Mouse (Mus musculus) right cerebral cortex, postnatal 25 days (tissue): ENCODE data around the gene Ebp.

ENCODE experiments used
- DNase-seq: peaks from one replicate; pipeline ENCODE4 v3.0.0; 2022

The Ebp gene

DNA sequence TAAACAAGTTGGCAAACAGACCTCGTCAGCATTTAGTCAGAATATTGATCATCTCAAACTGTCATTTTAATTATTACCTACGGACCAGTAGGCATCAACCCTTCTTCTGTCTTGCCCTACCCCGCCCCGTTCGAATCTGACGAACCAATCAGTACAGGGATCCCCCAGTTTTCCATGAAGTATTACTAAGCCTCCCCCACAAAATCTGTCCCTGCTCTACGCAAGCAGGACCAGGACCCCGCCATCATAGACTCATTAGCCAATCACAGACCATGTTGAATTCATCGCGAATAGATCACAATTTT, at the start of gene Ebp:
TSS of gene Ebp (minus strand) at position 94 of the 305 bp plus-strand sequence.
- peak; percentile 10 for DNase-seq

DNA sequence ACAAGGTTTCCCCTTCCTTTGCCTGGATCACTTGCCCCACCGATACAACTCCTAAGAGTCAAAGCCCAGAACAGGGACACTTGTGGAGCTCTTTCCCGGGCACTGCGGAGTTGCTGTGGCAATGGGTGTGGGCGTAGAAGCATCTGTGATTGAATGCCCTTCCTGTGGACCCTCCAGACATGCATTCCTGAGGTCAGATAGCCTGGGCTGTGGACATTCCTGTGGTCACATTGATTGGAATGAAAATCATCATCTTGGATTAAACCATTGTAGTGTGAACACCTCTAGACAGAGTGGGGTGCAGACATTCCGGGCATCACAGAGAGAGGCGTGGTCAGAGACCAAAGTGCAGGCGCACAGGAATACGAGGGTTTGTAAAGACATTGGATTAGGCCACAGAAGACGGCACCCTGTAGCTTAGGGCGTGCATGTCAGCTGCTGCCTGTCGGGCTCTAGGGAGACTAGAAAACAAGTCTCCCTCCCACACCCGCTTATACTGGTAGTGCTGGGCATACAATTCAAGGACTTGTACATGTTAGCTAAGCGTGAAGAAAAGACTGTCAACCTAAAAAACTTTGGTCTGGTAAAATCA, 45.6 kb upstream of the Ebp start:
- no peak for DNase-seq

DNA sequence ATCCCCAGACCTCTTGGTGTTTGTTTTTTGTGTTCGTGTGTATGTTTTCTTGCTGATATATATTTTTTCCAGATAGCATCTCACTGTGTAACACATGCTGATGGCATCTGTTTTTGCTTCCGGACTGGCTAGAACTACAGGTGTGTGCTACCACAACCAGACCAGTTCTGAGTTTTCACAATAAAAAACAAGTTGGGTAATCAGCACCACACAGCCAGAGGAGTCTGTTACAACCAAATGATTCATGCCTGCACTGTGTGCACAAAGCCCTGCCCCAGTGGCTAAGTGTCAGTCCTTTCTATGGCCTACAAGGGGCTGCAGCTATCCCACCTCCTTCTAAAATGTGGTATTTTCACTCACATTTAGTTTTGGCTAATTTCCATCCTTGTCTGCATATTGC, 43.4 kb upstream of the Ebp start:
- DNase-seq = no peak

DNA sequence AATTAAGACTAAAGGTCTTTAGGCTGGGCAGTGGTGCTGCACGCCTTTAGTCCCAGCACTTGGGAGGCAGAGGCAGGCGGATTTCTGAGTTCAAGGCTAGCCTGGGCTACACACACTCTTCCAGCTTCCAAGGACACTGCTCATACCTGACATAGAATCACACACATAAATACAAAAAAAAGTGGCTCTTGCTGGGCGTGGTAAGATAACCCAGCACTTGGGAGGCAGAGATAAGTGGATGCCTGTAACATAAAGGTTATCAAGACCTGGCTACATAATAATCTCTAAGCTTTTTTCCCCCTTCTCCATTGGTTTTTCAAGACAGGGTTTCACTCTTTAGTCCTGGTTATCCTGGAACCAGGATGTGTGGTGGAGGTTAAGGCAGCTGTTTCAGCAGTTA, 40.3 kb upstream of the Ebp start:
- no peak for DNase-seq

DNA sequence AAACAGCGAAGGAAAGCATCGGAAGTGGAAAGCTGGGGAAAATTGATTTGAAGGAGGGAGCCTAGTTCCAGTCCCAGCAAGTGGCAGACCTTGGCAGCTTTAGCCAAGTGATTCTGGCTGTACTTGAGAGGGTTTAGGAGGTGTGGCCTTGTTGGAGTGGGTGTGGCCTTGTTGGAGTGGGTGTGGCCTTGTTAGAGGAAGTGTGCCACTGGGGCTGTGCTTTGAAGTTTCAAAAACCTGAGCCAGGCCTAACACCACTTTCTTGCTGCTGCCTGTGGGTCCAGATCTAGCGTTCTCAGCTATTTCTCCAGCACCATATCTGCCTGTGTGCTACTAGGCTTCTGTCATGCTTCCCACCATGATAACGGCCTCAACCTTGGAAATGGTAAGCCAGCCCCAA, 37.0 kb upstream of the Ebp start:
- DNase-seq = no peak

DNA sequence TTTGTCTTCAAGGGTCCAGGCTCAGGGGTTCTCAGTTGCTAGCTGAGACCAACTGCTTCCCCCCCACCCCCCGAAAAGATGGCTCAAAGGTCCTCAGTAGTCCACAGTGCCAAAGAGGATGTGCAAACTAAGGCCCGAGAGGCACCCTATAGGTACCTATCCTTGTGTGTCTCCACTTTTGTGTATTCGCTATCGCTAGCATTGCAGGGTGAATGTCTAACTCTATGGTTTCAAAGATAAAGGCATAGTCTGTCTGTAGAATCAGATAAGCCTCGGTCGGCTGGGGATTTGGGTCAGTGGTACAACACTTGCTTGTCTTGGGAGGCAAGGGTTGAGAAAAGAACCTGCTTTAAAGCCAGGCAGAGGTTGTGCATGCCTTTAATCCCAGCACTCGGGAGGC, 30.2 kb upstream of the Ebp start:
- no peak for DNase-seq

DNA sequence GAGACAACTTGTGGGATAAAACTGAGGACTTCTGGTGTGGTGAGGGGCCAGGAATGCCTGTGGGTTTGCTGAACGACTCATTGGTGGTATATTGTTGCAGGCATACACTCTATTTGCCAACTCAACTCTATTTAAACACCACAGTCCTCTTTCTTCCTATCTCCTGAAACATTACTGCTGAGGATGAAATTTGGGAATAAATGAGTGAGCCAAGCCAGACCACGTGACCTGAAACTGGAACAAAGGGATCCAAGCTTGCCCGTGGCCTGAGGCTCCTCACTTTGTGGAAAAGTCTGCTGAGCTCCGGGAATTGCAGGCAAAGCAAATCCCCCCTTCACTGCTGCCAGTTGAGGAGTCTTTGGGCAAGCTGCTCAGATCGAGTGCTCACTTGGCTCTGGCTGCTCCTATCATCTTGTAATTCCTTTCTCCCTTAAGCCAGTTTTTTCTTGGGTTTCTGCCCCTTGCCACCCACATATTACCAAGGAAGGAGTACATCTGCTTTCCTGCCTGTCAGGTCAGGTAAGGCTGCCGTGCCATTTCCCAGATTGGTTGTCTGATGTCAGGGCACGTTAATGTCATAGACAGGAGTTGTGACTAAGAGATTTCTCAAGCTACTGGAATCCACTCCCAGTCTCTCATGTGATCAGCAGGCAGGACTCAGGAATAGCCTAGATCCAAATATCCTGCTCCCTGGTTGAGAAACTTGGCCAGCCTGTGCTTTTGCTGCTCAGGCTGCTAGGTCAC, 29.5 kb upstream of the Ebp start:
- peak; percentile 31 for DNase-seq

DNA sequence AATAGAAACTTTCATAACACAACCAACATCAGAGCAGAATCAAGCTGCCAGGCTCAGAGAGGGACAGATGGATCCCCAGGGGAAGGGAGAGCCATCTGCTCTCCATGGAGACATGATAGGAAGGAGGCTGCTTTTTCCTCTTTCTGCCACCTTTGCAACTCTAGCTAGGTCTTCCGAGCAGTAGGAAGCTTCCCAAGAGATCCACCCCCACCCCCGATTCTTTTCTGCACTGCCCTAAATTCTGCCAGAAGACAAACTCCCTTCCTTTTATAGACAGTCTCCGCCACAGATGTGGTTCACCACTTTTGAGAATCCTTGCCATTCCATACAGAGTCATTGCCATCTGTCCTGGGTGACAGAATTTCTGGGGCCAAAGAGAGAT, 29.0 kb upstream of the Ebp start:
- DNase-seq = peak; percentile 44

DNA sequence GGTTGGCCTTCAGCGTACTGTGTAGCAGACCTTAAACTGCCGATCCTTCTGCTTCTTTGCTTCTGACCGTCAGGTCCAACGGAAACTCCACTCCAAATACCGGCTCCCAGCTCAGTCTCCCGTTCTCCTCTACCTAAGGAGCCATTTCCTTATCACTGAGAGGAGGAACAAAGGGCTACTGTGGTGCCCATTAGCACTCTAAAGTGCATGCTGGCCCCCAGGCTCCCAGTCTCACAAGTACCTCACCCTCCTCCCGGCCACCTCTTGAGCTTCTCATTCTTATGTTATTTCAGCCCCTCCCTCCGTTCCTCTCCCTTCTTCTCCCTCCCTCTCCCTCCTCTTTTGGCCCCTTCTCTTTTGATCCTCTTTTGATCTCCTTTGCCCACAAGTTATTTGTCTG, 26.3 kb upstream of the Ebp start:
- DNase-seq = no peak

DNA sequence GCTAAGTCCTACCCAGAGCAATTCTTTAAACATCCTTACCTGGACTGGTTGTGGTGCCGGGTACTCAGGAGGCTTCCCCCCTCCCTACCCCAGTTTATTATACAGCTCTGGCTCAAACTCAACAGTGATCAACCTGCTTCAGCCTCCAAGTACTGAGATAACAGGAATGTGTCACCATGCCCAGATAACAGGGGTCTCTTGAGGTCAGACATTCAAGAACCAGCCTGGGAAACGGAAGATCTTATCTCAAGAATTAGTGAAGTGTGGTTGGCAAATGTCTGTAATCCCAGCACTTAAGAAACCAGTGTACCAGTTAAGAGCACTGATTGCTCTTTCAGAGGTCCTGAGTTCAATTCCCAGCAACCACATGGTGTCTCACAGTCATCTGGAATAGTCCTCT, 24.8 kb upstream of the Ebp start:
- no peak for DNase-seq

DNA sequence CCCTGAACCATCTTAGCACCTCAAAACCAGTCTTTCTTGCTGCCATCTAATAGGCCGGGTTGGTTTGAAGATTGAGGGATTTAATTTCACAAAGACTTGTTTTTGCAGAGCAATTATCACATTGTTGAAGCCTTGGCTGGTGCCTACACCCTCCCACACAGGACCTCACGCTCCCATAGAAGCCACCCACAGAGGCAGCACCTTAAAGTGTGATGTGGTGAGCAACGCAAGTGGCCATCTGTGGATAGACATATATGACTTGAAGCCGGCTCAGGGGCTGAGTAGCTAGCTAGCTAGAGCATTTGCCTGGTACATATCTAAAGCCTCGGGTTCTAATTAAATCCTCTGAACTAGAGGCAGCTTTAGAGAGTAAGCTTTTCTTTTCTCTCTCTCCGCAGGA, 24.1 kb upstream of the Ebp start:
- DNase-seq = peak; percentile 18

DNA sequence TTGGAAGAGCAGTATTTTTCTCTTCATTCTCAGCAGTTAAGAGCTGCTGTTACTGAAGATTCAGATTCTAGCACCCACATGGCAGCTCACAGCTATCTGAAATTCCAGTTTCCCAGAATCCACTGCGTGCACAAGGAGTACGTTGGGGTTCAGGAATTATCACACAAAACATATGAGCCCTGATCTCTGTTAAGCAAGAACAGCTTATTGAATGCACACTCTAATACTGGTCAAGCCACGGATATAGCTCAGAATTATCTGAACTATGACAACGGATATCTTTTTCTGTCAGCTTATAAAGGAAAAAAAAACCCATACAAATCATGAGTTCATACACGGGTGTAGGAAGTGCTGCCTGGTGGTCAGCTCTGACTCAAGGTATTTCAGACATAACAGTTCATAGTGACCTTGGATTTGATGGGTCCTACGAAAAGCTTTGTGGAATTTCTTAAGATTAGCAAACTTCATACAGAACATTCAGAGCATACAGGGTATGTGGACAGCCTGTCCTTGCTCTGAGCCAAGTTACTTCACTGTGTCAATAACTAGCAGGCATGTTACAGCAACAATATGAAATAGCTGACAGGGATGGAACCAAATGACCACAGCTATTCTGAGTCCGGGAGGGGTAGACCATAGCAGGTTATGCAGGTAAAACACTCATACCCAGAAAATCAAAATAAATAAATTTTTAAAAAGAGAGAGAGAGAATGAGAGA, 18.3 kb upstream of the Ebp start:
- no peak for DNase-seq

DNA sequence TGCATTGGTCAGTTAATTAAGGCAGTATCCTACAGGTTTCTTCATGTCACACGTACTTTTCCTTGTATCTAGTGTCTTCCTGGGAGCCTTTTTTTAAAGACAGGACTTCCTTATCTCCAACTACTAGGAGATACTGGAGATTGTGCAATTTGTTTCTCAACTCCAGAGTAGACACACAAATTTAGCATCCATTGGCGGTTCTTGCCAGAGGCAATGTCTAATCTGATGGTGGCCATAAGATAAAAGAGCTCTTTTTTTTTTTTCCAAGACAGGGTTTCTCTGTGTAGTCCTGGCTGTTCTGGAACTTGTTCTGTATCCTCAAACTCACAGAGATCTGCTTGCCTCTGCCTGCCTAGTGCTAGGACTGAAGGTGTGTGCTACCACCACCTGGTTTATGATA, 16.4 kb upstream of the Ebp start:
- DNase-seq = no peak

DNA sequence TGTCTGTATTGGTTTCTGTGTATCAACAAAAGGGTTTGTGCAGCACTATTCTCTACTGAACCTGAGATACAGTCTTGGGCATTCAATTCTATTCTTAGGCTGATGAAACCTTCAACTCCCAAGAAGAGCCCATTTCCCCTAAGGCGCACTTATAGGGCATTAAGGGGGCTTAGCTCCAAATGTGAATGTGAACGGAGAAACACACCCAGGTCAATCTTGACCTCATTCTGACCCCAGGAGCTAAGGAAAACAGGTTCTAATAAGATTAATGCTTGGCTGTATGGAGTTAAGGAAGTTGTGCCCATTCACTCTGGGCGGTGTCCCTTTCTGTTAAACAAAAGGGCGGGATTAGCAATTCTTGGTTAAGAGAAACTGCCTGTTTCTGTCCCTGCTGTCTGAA, 13.9 kb upstream of the Ebp start:
- no peak for DNase-seq

DNA sequence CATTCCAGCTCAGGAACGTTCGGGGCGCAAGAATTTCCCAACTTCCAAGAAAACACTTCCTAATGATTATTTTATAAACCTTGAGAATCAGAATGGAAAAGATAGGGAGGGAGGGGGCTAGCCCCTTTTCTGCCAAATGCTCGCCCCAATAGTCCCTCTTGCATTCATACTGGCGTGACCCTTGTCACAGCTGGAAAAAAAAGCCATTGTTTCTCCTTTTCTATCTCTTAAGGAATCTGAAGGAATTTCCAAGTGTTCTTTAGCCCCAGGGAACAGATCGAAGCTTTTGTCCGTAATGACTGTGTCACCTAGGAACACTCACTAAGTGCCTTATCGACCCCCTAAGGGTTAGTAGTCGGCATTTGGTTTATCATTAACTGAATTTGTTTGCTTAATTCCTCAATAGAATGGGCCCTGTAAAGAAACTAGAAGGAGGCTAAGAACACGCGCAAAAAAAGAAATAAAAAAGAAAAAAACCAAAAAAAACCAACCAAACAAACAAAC, 13.4 kb upstream of the Ebp start:
- DNase-seq = no peak

DNA sequence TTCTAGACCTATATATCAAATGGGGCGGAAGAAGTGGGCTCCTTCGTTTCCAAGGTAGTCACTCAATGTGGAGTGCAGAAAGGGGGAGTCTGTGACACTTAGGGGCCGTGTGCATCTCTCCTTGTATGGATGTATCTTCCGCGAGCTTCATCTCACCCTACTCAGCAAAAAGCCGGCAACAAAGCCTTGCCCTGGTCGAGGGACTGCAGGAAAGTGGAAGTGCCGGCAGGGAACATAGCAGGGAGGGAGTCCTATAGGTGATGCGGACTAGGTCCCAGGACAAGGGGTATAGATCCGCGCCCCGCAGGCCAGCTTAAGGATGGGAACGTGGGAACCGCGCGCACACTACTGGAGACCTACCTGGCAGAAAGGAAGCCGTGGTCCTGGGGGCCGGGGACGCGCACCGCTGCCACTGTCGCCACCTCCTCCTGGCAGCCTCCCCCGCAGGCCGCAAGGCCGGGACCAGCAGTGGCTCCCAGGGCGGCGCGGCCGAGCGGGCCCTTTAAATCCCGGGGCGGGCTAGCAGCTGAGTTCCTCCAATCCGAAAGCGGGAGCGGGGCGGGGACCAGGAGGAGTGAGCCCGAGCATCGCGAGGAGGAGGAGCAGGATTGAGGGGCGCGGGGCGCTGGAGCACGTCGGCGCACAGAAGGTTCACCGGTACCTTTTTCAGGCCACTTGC, 12.8 kb upstream of the Ebp start, which contains the start of gene Porcn:
TSS of gene Porcn (minus strand) at position 511 of the 679 bp plus-strand sequence.
- peak; percentile 84 for DNase-seq

DNA sequence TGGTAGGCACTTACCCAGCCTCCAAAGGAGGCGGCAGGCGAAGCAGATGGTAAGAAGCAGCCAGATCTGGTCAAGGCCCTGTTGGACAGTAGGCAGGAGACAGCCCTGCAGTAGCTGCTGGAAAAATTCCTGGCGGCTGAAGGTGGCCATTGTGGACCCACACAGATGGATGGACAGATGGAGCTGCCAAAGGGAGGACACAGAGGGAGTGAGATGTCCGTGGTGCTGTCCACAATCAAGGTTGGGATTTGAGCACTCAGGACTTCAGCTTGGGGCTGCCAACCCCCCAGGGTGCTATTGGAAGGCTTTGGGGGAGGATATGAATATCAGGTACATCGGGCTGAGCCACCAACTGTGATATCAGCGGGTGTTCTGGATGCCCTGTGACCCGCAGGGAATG, 12.2 kb upstream of the Ebp start:
- no peak for DNase-seq

DNA sequence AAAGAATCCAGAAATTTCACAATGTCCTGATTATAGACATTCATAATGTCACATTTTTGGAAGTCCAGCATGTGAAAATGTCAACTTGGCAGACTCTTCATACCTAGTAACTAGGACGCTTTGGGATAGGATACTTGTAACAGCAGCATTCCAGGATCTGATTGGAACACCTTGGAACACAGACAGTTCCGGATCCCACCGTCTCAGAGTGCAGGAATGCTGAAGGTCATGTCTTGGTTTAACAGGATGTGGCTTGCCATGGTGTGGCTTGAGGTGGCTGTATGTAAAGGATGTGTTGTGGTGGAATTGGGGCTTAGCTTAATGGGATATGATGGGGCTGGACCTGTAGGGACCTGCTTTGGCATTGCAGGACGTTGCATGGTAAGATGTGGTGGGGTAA, 11.8 kb upstream of the Ebp start:
- no peak for DNase-seq

DNA sequence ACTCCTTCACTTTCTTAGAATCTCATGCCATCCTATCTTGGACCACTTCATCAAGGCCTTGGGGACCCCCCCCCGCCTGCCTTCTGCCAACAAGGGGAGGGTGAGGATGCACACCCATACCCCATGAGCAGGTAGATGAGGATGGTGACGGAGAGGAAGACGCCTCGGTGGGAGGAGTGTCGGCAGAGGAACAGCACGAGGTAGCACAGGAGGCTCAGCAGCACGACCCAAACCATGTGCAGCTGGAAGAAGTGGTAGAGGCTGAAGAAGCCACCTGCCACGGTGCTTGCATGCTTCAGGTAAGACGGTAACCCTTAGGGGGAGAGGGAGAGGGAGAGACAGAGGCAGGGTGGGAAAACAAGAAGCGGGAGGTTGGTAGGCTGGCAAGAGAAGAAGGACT, 10.8 kb upstream of the Ebp start:
- no peak for DNase-seq

DNA sequence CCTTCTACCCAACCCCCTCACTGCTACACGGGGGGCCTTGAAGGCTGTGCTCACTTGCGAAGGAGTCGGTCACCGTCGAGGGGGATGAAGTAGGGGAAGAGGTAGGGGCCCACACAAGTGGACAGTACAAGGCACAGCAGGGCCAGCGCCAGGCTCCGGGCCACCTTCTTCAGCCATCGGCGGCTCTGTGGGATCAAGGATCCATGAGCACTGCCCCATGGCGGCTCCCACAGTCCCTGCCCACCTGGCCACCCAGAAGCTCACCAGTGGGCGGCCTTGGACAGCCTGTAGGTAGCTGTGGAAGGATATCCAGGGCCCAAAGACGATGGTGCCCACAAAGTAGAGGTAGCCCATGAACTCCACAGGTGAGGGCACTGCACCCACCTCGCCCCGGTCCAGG, 9.8 kb upstream of the Ebp start:
- no peak for DNase-seq

DNA sequence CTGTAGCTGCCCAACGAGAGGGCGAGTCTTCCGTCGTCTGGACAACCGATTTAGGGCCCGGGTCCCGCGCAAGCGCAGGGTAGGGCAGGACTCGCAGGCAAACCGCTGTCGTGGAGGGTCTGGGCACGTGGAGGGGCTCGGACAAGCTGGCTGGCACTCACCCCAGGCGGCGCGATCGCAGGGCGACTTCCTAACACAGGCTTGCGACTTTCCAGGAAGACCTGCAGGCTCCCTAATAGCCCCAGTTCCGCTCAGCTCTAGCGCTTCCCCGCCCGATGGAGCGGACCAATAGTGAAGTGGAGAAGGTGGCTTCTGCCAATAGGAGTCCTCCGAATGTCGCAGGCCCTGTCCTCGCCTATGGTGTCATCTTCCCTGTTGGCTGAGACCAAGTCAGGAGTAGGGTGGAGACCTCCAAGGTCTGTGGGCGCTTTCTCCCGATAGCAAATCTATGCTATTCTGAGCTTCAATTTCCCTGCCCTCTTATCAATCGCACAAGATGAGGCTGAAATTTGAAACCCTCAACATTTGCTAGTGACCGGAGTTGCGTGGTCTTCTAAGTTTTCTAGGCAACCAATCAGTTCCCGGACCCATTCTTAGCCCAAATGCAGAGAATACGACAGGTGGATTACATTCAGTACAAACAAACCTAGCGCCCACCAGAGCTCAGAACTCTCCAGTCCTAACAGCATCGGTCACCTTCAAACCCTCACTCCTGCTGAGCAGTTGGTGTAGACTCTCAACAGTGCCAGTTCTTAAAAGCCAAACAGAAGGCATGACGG, 483 bp downstream of the Ebp start:
- DNase-seq = peak; percentile 76

DNA sequence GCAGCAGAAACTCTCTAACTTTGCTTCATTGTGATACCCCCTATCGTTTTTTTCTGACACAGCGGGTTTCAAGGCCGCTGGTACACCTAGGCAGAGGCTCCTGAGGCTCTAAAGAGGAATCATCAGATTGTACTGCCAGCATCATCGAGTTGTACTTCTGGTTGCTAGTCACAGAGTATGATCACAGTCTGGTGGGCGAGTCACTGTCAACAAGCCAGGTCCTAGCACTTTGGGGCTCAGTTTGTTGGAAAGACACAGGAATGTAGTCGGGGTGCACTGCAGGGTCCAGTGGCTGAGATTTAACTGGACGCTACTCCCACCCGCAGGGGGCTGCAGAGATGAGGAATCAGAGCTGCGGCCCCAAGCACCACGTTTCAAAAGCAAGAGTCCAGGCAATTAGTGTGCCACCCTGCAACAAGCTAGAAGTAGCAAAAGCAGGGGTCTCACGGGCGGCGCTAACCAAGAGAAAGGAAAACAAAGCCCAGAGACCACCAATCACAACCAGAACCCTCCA, 1.1 kb downstream of the Ebp start:
- peak; percentile 10 for DNase-seq
